Mouse (Mus musculus): ENCODE results near the gene Pou2af1. TPM values are rescaled to one million over a fixed set of nuclear protein-coding genes. Genes with fewer than 3 reads are reported as not detected.

Pou2af1 gene
- polyA plus RNA-seq, 1 experiment from 2014 or later, result 0.13 TPM

GRCm38 (mm10) chr9:51175722-51176121 is 37.8 kb upstream of the Pou2af1 start:
- no peak for ATAC-seq (ENCODE audit: insufficient number of reproducible peaks, insufficient read depth, low FRiP score, low read depth)
- Histone ChIP-seq H3K27me3 (ENCODE audit: control insufficient read depth, insufficient read depth, low read length) (no peaks in the 10 kb centered on the region), H3K4me1 (ENCODE audit: control insufficient read depth, insufficient read depth, low read length) (peaks cover 6% of the 10 kb centered on the region; the same call in 1 of the 2 replicates), H3K36me3 (ENCODE audit: control insufficient read depth, insufficient read depth, low read length) (no peaks in the 10 kb centered on the region), H3K9me3 (ENCODE audit: control insufficient read depth, low read depth, low read length) (no peaks in the 10 kb centered on the region), H3K4me2 (replicated peaks; ENCODE audit: low read depth, low read length) (no peak overlapping the region), H3K9ac (replicated peaks; ENCODE audit: low read depth, low read length) (no peak overlapping the region), H3K27ac (ENCODE audit: low read length) (no peak overlapping the region), H3K4me3 (ENCODE audit: low read depth, low read length) (no peak overlapping the region)
- WGBS, result 93% methylated on average over 1 of the region's 1 CpGs

GRCm38 (mm10) chr9:51178297-51178696 is 35.2 kb upstream of the Pou2af1 start:
- Histone ChIP-seq H3K27ac (ENCODE audit: low read length) (no peak overlapping the region), H3K9ac (replicated peaks; ENCODE audit: low read depth, low read length) (no peak overlapping the region), H3K9me3 (ENCODE audit: control insufficient read depth, low read depth, low read length) (no peaks in the 10 kb centered on the region), H3K27me3 (ENCODE audit: control insufficient read depth, insufficient read depth, low read length) (no peaks in the 10 kb centered on the region), H3K4me2 (replicated peaks; ENCODE audit: low read depth, low read length) (no peak overlapping the region), H3K36me3 (ENCODE audit: control insufficient read depth, insufficient read depth, low read length) (no peaks in the 10 kb centered on the region), H3K4me3 (ENCODE audit: low read depth, low read length) (no peak overlapping the region), H3K4me1 (ENCODE audit: control insufficient read depth, insufficient read depth, low read length) (peaks cover 6% of the 10 kb centered on the region; the same call in 1 of the 2 replicates)
- ATAC-seq (ENCODE audit: insufficient number of reproducible peaks, insufficient read depth, low FRiP score, low read depth), result no peak
- 92% methylated on average over 1 of the region's 1 CpGs for WGBS

GRCm38 (mm10) chr9:51180621-51181020 is 32.9 kb upstream of the Pou2af1 start:
- no peak overlapping the region for H3K4me2 ChIP-seq (replicated peaks; ENCODE audit: low read depth, low read length)
- no peaks in the 10 kb centered on the region for H3K9me3 ChIP-seq (ENCODE audit: control insufficient read depth, low read depth, low read length)
- no peaks in the 10 kb centered on the region for H3K36me3 ChIP-seq (ENCODE audit: control insufficient read depth, insufficient read depth, low read length)
- H3K27me3 ChIP-seq (ENCODE audit: control insufficient read depth, insufficient read depth, low read length), result no peaks in the 10 kb centered on the region
- no peaks in the 10 kb centered on the region for H3K4me1 ChIP-seq (ENCODE audit: control insufficient read depth, insufficient read depth, low read length)
- no peak overlapping the region for H3K9ac ChIP-seq (replicated peaks; ENCODE audit: low read depth, low read length)
- WGBS, result 80% methylated on average over 5 of the region's 5 CpGs
- ATAC-seq (ENCODE audit: insufficient number of reproducible peaks, insufficient read depth, low FRiP score, low read depth), result no peak
- no peak overlapping the region for H3K4me3 ChIP-seq (ENCODE audit: low read depth, low read length)
- H3K27ac ChIP-seq (ENCODE audit: low read length), result no peak overlapping the region

- Histone ChIP-seq H3K4me3 (ENCODE audit: low read depth, low read length) (no peak overlapping the region), H3K9ac (replicated peaks; ENCODE audit: low read depth, low read length) (no peak overlapping the region), H3K27ac (ENCODE audit: low read length) (no peak overlapping the region), H3K4me1 (ENCODE audit: control insufficient read depth, insufficient read depth, low read length) (no peaks in the 10 kb centered on the region), H3K27me3 (ENCODE audit: control insufficient read depth, insufficient read depth, low read length) (no peaks in the 10 kb centered on the region), H3K36me3 (ENCODE audit: control insufficient read depth, insufficient read depth, low read length) (no peaks in the 10 kb centered on the region), H3K9me3 (ENCODE audit: control insufficient read depth, low read depth, low read length) (no peaks in the 10 kb centered on the region), H3K4me2 (replicated peaks; ENCODE audit: low read depth, low read length) (no peak overlapping the region)
- ATAC-seq (ENCODE audit: insufficient number of reproducible peaks, insufficient read depth, low FRiP score, low read depth), result no peak
- WGBS, result 68% methylated on average over 15 of the region's 15 CpGs
These were observed 30.5 kb upstream of the Pou2af1 start for GRCm38 (mm10) chr9:51182716-51183710.

- H3K9me3 ChIP-seq (ENCODE audit: control insufficient read depth, low read depth, low read length), result no peaks in the 10 kb centered on the region
- no peak overlapping the region for H3K27ac ChIP-seq (ENCODE audit: low read length)
- WGBS, result 67% methylated on average over 4 of the region's 4 CpGs
- no peak for ATAC-seq (ENCODE audit: insufficient number of reproducible peaks, insufficient read depth, low FRiP score, low read depth)
- no peaks in the 10 kb centered on the region for H3K27me3 ChIP-seq (ENCODE audit: control insufficient read depth, insufficient read depth, low read length)
- H3K4me2 ChIP-seq (replicated peaks; ENCODE audit: low read depth, low read length), result no peak overlapping the region
- no peaks in the 10 kb centered on the region for H3K36me3 ChIP-seq (ENCODE audit: control insufficient read depth, insufficient read depth, low read length)
- H3K4me3 ChIP-seq (ENCODE audit: low read depth, low read length), result no peak overlapping the region
- no peak overlapping the region for H3K9ac ChIP-seq (replicated peaks; ENCODE audit: low read depth, low read length)
- no peaks in the 10 kb centered on the region for H3K4me1 ChIP-seq (ENCODE audit: control insufficient read depth, insufficient read depth, low read length)
These were observed 28.1 kb upstream of the Pou2af1 start for GRCm38 (mm10) chr9:51185386-51185785.

GRCm38 (mm10) chr9:51185871-51186270 is 27.6 kb upstream of the Pou2af1 start:
- no peaks in the 10 kb centered on the region for H3K4me1 ChIP-seq (ENCODE audit: control insufficient read depth, insufficient read depth, low read length)
- no peak overlapping the region for H3K9ac ChIP-seq (replicated peaks; ENCODE audit: low read depth, low read length)
- H3K27ac ChIP-seq (ENCODE audit: low read length), result no peak overlapping the region
- no peaks in the 10 kb centered on the region for H3K27me3 ChIP-seq (ENCODE audit: control insufficient read depth, insufficient read depth, low read length)
- no peaks in the 10 kb centered on the region for H3K36me3 ChIP-seq (ENCODE audit: control insufficient read depth, insufficient read depth, low read length)
- no peaks in the 10 kb centered on the region for H3K9me3 ChIP-seq (ENCODE audit: control insufficient read depth, low read depth, low read length)
- ATAC-seq (ENCODE audit: insufficient number of reproducible peaks, insufficient read depth, low FRiP score, low read depth), result no peak
- 72% methylated on average over 5 of the region's 5 CpGs for WGBS
- no peak overlapping the region for H3K4me3 ChIP-seq (ENCODE audit: low read depth, low read length)
- H3K4me2 ChIP-seq (replicated peaks; ENCODE audit: low read depth, low read length), result no peak overlapping the region

GRCm38 (mm10) chr9:51190655-51191054 is 22.9 kb upstream of the Pou2af1 start:
- Histone ChIP-seq H3K4me2 (replicated peaks; ENCODE audit: low read depth, low read length) (no peak overlapping the region), H3K9ac (replicated peaks; ENCODE audit: low read depth, low read length) (no peak overlapping the region), H3K36me3 (ENCODE audit: control insufficient read depth, insufficient read depth, low read length) (no peaks in the 10 kb centered on the region), H3K9me3 (ENCODE audit: control insufficient read depth, low read depth, low read length) (peaks cover 3% of the 10 kb centered on the region; the same call in 1 of the 2 replicates), H3K27ac (ENCODE audit: low read length) (no peak overlapping the region), H3K27me3 (ENCODE audit: control insufficient read depth, insufficient read depth, low read length) (no peaks in the 10 kb centered on the region), H3K4me1 (ENCODE audit: control insufficient read depth, insufficient read depth, low read length) (no peaks in the 10 kb centered on the region), H3K4me3 (ENCODE audit: low read depth, low read length) (no peak overlapping the region)
- WGBS, result 82% methylated on average over 3 of the region's 3 CpGs
- no peak for ATAC-seq (ENCODE audit: insufficient number of reproducible peaks, insufficient read depth, low FRiP score, low read depth)

GRCm38 (mm10) chr9:51194790-51195189 is 18.7 kb upstream of the Pou2af1 start:
- H3K27me3 ChIP-seq (ENCODE audit: control insufficient read depth, insufficient read depth, low read length), result no peaks in the 10 kb centered on the region
- H3K4me2 ChIP-seq (replicated peaks; ENCODE audit: low read depth, low read length), result no peak overlapping the region
- H3K4me3 ChIP-seq (ENCODE audit: low read depth, low read length), result no peak overlapping the region
- no peak overlapping the region for H3K27ac ChIP-seq (ENCODE audit: low read length)
- WGBS, result 84% methylated on average over 4 of the region's 4 CpGs
- ATAC-seq (ENCODE audit: insufficient number of reproducible peaks, insufficient read depth, low FRiP score, low read depth), result no peak
- H3K9ac ChIP-seq (replicated peaks; ENCODE audit: low read depth, low read length), result no peak overlapping the region
- peaks cover 3% of the 10 kb centered on the region; the same call in 1 of the 2 replicates for H3K9me3 ChIP-seq (ENCODE audit: control insufficient read depth, low read depth, low read length)
- H3K36me3 ChIP-seq (ENCODE audit: control insufficient read depth, insufficient read depth, low read length), result no peaks in the 10 kb centered on the region
- no peaks in the 10 kb centered on the region for H3K4me1 ChIP-seq (ENCODE audit: control insufficient read depth, insufficient read depth, low read length)

Data from stomach, embryonic 14.5 days (tissue).